Mouse (Mus musculus) myocyte (in vitro differentiated cells): Measurements from ENCODE around the gene 5330417C22Rik.

Experiments used
- MAX ChIP-seq: IDR thresholded peaks from one replicate; pipeline ENCODE4 v1.6.1; 2011; ENCODE audit warnings: low read depth, mild to moderate bottlenecking, control low read depth
- MYOD1 ChIP-seq, 3 experiments: IDR thresholded peaks; one replicate each; pipeline ENCODE4 v1.6.1; 2011; ENCODE audit warnings: control low read depth in 2 of 3, low read depth in 2 of 3, mild to moderate bottlenecking in 2 of 3, moderate library complexity in 1 of 3; ENCODE audit not compliant: insufficient read length in 2 of 3, control insufficient read depth in 1 of 3
- MYOG ChIP-seq, 3 experiments: IDR thresholded peaks; one replicate each; pipeline ENCODE4 v1.6.1; 2011; ENCODE audit warnings: control low read depth in 2 of 3, low read depth in 2 of 3, mild to moderate bottlenecking in 2 of 3; ENCODE audit not compliant: insufficient read length in 2 of 3, control insufficient read depth in 1 of 3, insufficient read depth in 1 of 3
- POLR2A ChIP-seq: IDR thresholded peaks from one replicate; pipeline ENCODE4 v1.6.1; 2011; ENCODE audit warnings: low read depth, mild to moderate bottlenecking, control low read depth, moderate library complexity; ENCODE audit not compliant: insufficient read length
- REST ChIP-seq: IDR thresholded peaks from one replicate; pipeline ENCODE4 v1.6.1; 2011; ENCODE audit warnings: mild to moderate bottlenecking, control low read depth, moderate library complexity; ENCODE audit not compliant: insufficient read depth, insufficient read length
- USF1 ChIP-seq: IDR thresholded peaks from one replicate; pipeline ENCODE4 v1.6.1; 2011; ENCODE audit warnings: low read depth, mild to moderate bottlenecking, control low read depth, moderate library complexity

GRCm38 (mm10) chr3:108574018-108574417 lies 37.7 kb upstream of the 5330417C22Rik start:
- no peak for TF ChIP-seq MYOD1 (IDR thresholded peaks at IDR 0.05; ENCODE audit: control insufficient read depth in 1 of 3, insufficient read length in 2 of 3, low read depth in 2 of 3)
- TF ChIP-seq POLR2A: no peak
- no peak for TF ChIP-seq MAX
- TF ChIP-seq MYOG (IDR thresholded peaks at IDR 0.05; ENCODE audit: control insufficient read depth in 1 of 3, insufficient read depth in 1 of 3, insufficient read length in 2 of 3, low read depth in 2 of 3): no peak
- no peak for TF ChIP-seq USF1
- no peak for TF ChIP-seq REST
